Mouse (Mus musculus): ENCODE results near the gene Dolk. TPM values are rescaled to one million over a fixed set of nuclear protein-coding genes. Genes with fewer than 3 reads are reported as not detected.

Dolk gene
- polyA plus RNA-seq, 1 experiment from 2014 or later: 25.7 TPM

GRCm38 (mm10) chr2:30247681-30248080 lies 38.5 kb downstream of the Dolk start:
- no peak for ATAC-seq (ENCODE audit: low FRiP score)
- Histone ChIP-seq H3K27ac (ENCODE audit: low read depth, low read length) (no peak overlapping the region), H3K4me2 (no peak overlapping the region), H3K9ac (ENCODE audit: low read length) (no peak overlapping the region), H3K36me3 (ENCODE audit: control insufficient read depth, insufficient read depth, low read length) (peaks cover 6% of the 10 kb centered on the region), H3K27me3 (ENCODE audit: control insufficient read depth, insufficient read depth, low read length) (no peaks in the 10 kb centered on the region), H3K9me3 (ENCODE audit: control insufficient read depth, low read length) (no peaks in the 10 kb centered on the region), H3K4me3 (ENCODE audit: low read depth, low read length) (no peak overlapping the region), H3K4me1 (ENCODE audit: control insufficient read depth, insufficient read depth, low read length) (no peaks in the 10 kb centered on the region)
- no peak for DNase-seq (ENCODE audit: low spot score, missing footprints)
- 87% methylated on average over 4 of the region's 4 CpGs for WGBS

DNA sequence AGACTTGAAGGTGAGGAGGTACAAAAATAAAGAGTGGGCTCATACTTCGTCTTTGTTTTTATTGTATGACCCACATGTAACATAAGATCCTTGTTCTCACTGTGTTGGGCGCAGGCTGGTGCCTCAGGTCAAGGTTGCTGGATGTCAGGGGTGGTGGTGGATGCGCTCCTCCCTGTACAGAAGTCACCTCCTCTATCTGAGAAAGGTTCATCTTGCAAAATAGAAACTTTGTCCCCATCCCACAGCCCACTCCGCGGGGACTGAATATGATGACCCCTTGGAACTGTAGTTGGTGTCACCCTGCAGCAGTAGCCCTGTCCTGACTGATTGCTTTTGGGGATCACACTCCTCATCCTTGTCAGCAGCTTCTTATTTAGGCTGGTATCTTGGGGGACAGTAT lies 39.1 kb downstream of the Dolk start:
- Histone ChIP-seq H3K36me3 (ENCODE audit: control insufficient read depth, insufficient read depth, low read length) (peaks cover 6% of the 10 kb centered on the region), H3K4me2 (no peak overlapping the region), H3K4me1 (ENCODE audit: control insufficient read depth, insufficient read depth, low read length) (no peaks in the 10 kb centered on the region), H3K27ac (ENCODE audit: low read depth, low read length) (no peak overlapping the region), H3K4me3 (ENCODE audit: low read depth, low read length) (no peak overlapping the region), H3K27me3 (ENCODE audit: control insufficient read depth, insufficient read depth, low read length) (no peaks in the 10 kb centered on the region), H3K9ac (ENCODE audit: low read length) (no peak overlapping the region), H3K9me3 (ENCODE audit: control insufficient read depth, low read length) (no peaks in the 10 kb centered on the region)
- ATAC-seq (ENCODE audit: low FRiP score): no peak
- DNase-seq (ENCODE audit: low spot score, missing footprints): no peak
- 88% methylated on average over 5 of the region's 5 CpGs for WGBS

DNA sequence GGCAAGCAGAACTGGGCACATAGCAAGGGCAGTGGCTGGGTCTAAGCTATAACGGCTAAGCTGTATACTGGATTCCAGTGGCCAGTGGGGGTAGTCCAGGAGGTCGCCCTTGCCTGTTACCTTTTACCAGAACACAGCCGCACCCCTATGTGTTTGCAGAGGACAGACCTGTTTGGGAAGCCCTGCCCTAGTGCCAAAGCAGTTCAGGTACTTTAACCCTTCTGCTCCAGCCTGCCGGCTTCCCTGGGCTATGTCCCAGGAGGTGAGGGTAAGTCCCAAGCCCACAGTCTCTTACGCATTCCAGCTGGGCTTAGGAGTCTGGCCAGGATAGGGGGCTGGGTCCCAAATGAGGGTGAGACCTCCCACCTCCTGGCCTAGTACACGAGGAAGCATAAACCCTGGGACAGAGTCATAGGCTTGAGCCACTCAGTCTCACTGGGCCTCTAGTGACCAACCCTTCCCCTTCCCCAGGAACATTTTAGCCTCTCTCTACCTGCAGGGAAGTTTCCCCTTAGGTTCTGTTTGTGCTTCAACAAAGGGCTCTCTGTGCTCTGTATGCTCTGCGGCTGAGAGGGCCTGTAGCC lies 41.4 kb downstream of the Dolk start:
- Histone ChIP-seq H3K4me1 (ENCODE audit: control insufficient read depth, insufficient read depth, low read length) (no peaks in the 10 kb centered on the region), H3K36me3 (ENCODE audit: control insufficient read depth, insufficient read depth, low read length) (peaks cover 15% of the 10 kb centered on the region), H3K4me3 (ENCODE audit: low read depth, low read length) (no peak overlapping the region), H3K27me3 (ENCODE audit: control insufficient read depth, insufficient read depth, low read length) (no peaks in the 10 kb centered on the region), H3K9me3 (ENCODE audit: control insufficient read depth, low read length) (no peaks in the 10 kb centered on the region), H3K4me2 (no peak overlapping the region), H3K27ac (ENCODE audit: low read depth, low read length) (no peak overlapping the region), H3K9ac (ENCODE audit: low read length) (no peak overlapping the region)
- DNase-seq (ENCODE audit: low spot score, missing footprints) (no peak), ATAC-seq (ENCODE audit: low FRiP score) (no peak)
- WGBS: 80% methylated on average over 7 of the region's 7 CpGs

GRCm38 (mm10) chr2:30243391-30243790 lies 42.7 kb downstream of the Dolk start:
- Histone ChIP-seq H3K9ac (ENCODE audit: low read length) (no peak overlapping the region), H3K27me3 (ENCODE audit: control insufficient read depth, insufficient read depth, low read length) (no peaks in the 10 kb centered on the region), H3K9me3 (ENCODE audit: control insufficient read depth, low read length) (no peaks in the 10 kb centered on the region), H3K4me1 (ENCODE audit: control insufficient read depth, insufficient read depth, low read length) (peaks cover 9% of the 10 kb centered on the region), H3K4me2 (no peak overlapping the region), H3K27ac (ENCODE audit: low read depth, low read length) (no peak overlapping the region), H3K4me3 (ENCODE audit: low read depth, low read length) (no peak overlapping the region), H3K36me3 (ENCODE audit: control insufficient read depth, insufficient read depth, low read length) (peaks cover 15% of the 10 kb centered on the region)
- WGBS: 92% methylated on average over 4 of the region's 4 CpGs
- ATAC-seq (ENCODE audit: low FRiP score) (no peak), DNase-seq (ENCODE audit: low spot score, missing footprints) (no peak)

DNA sequence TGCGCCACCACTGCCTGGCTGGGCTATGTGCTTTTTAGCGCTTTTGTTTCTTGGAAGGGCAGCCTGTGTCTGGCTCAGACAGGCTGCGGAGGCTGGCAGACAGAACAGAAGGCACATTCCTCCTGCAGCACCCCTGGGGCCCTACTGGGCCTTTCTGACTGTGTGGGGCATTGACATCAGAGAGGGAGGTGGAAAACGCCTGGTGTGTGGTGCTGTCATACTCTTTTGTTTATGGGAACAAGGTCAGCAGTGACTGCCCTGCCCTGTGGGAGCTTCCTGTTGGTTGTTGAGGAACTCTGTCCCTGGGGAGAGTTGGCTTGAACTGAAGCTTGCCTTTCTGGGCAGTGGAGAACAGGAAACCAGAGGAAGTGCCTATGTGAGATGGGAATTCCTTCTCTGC lies 43.6 kb downstream of the Dolk start:
- WGBS: 64% methylated on average over 4 of the region's 4 CpGs
- Histone ChIP-seq H3K27ac (ENCODE audit: low read depth, low read length) (no peak overlapping the region), H3K9me3 (ENCODE audit: control insufficient read depth, low read length) (no peaks in the 10 kb centered on the region), H3K4me3 (ENCODE audit: low read depth, low read length) (no peak overlapping the region), H3K27me3 (ENCODE audit: control insufficient read depth, insufficient read depth, low read length) (no peaks in the 10 kb centered on the region), H3K9ac (ENCODE audit: low read length) (no peak overlapping the region), H3K36me3 (ENCODE audit: control insufficient read depth, insufficient read depth, low read length) (peaks cover 15% of the 10 kb centered on the region), H3K4me1 (ENCODE audit: control insufficient read depth, insufficient read depth, low read length) (peaks cover 10% of the 10 kb centered on the region), H3K4me2 (no peak overlapping the region)
- DNase-seq (ENCODE audit: low spot score, missing footprints): peak; percentile 80
- ATAC-seq (ENCODE audit: low FRiP score): no peak

DNA sequence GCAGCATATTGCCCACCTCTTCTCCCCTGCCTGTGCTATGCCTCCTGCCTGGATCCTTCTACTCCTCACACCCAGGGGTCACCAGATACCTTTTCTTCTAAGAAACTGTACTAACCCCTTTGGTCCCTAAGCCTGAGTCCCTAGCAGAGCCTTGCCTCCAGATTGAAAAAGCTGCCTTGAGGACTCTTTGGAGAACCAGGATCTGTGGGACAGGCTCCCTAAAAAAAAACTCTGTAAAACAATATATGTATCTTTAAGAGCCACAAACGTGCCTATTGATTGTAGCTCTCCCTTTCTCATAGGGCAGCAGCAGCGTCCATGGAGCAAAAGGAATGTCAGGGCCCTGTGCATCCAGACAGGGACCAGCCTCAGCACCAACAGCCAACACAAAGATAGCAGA lies 45.9 kb downstream of the Dolk start, which contains the start of gene Gm28035:
TSS of gene Gm28035 (plus strand) at position 301 of the 400 bp plus-strand sequence.
- DNase-seq (ENCODE audit: low spot score, missing footprints): no peak
- Histone ChIP-seq H3K36me3 (ENCODE audit: control insufficient read depth, insufficient read depth, low read length) (peaks cover 15% of the 10 kb centered on the region; the same call in 1 of the 2 replicates), H3K27ac (ENCODE audit: low read depth, low read length) (no peak within 1 kb of the TSS), H3K9ac (ENCODE audit: low read length) (0 out of 2 replicates have a peak within 1 kb of the TSS, but pooled peaks have one; percentile 7), H3K4me2 (no peak within 1 kb of the TSS), H3K4me1 (ENCODE audit: control insufficient read depth, insufficient read depth, low read length) (peaks cover 15% of the 10 kb centered on the region), H3K9me3 (ENCODE audit: control insufficient read depth, low read length) (no peaks in the 10 kb centered on the region), H3K27me3 (ENCODE audit: control insufficient read depth, insufficient read depth, low read length) (no peaks in the 10 kb centered on the region), H3K4me3 (ENCODE audit: low read depth, low read length) (no peak within 1 kb of the TSS)
- no peak for ATAC-seq (ENCODE audit: low FRiP score)
- 88% methylated on average over 2 of the region's 2 CpGs for WGBS

DNA sequence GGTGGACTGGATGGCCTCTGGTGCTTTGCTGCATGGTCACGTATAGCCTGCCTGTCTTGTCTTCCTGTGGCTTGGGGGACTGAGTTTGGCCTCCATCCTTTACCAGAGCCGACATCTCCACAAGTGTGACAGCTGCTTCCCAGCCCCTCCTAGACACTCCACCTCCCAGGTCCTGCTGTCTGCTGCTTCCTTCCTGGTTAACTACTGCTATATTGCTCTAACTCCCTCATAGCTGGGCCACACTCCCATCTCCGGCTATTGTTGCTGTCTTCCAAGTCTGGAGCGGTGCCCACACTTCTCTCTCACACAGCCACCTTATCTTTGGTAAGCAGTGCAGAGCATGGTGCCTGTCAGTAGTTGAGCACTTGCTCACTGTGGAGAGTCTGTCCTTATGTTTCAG lies 46.4 kb downstream of the Dolk start:
- no peak for ATAC-seq (ENCODE audit: low FRiP score)

DNA sequence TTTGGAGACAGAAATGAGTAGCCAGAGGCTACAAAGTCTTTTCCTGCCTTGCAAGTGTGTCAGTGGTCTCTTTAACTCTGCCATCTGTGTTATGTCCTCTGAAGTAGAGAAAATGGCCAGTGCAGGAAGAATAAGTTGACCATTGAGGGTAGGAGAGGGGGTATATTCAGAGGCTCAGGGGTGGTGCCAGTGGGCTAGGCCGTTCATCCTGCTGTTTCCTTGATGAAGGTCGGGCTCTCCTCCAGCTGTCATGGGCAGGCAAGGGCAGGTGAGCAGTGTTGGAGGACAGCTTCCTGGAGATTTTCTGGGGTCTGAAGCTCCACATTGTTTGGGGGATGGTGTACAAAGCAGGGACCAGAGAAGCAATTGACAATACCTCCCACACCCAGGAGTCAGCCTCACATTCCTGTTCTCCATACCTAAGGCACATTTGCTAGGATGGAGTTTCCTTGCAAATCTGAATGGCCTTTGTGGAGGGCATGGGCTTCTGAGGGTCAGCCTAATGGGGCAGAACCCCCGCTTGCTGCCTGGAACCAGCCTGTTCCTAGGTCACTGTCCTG lies 47.1 kb downstream of the Dolk start:
- ATAC-seq (ENCODE audit: low FRiP score): no peak
- 85% methylated on average over 3 of the region's 3 CpGs for WGBS
- no peak overlapping the region for H3K27ac ChIP-seq (ENCODE audit: low read depth, low read length)

More for the DNA sequence above, 46.4 kb downstream of the Dolk start:
- Histone ChIP-seq H3K4me2 (no peak overlapping the region), H3K36me3 (ENCODE audit: control insufficient read depth, insufficient read depth, low read length) (peaks cover 15% of the 10 kb centered on the region; the same call in 1 of the 2 replicates), H3K27ac (ENCODE audit: low read depth, low read length) (no peak overlapping the region), H3K4me3 (ENCODE audit: low read depth, low read length) (no peak overlapping the region), H3K4me1 (ENCODE audit: control insufficient read depth, insufficient read depth, low read length) (peaks cover 15% of the 10 kb centered on the region), H3K9me3 (ENCODE audit: control insufficient read depth, low read length) (no peaks in the 10 kb centered on the region), H3K27me3 (ENCODE audit: control insufficient read depth, insufficient read depth, low read length) (no peaks in the 10 kb centered on the region), H3K9ac (ENCODE audit: low read length) (no peak overlapping the region)
- WGBS: 92% methylated on average over 4 of the region's 4 CpGs
- no peak for DNase-seq (ENCODE audit: low spot score, missing footprints)

DNA sequence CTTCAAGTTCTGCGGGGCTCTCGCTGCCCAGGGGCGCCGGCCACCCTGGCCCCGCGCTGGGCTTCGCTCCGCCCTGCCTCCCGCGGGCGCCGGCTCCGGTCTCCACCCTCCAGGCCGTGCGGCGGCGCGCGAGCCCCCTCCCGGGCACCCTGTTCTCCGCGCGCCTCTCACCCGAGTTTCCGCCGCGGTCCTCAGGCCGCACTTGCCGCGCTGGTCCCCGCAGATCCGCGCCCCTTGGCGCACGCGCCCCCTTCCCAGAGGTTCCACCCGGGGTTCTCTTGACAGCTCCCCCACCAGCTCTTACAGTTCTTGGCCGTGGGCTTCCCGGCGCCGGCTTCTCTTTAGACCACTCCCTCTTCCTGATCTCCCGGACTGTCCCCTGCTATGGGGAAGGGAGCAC lies 48.3 kb downstream of the Dolk start:
- H3K9me3 ChIP-seq (ENCODE audit: control insufficient read depth, low read length): no peaks in the 10 kb centered on the region
- ATAC-seq (ENCODE audit: low FRiP score) (peak; percentile 92), DNase-seq (ENCODE audit: low spot score, missing footprints) (no peak)
- peak overlapping the region; percentile 72 for H3K4me2 ChIP-seq
- H3K27me3 ChIP-seq (ENCODE audit: control insufficient read depth, insufficient read depth, low read length): no peaks in the 10 kb centered on the region
- H3K4me3 ChIP-seq (ENCODE audit: low read depth, low read length): peak overlapping the region; percentile 58
- peak overlapping the region; percentile 68 for H3K27ac ChIP-seq (ENCODE audit: low read depth, low read length)
- WGBS: 2% methylated on average over 19 of the region's 42 CpGs
- peak overlapping the region; percentile 77 for H3K9ac ChIP-seq (ENCODE audit: low read length)
- peaks cover 9% of the 10 kb centered on the region; the same call in 1 of the 2 replicates for H3K36me3 ChIP-seq (ENCODE audit: control insufficient read depth, insufficient read depth, low read length)
- peaks cover 15% of the 10 kb centered on the region for H3K4me1 ChIP-seq (ENCODE audit: control insufficient read depth, insufficient read depth, low read length)

More for the DNA sequence above, 47.1 kb downstream of the Dolk start:
- Histone ChIP-seq H3K9me3 (ENCODE audit: control insufficient read depth, low read length) (no peaks in the 10 kb centered on the region), H3K36me3 (ENCODE audit: control insufficient read depth, insufficient read depth, low read length) (peaks cover 12% of the 10 kb centered on the region; the same call in 1 of the 2 replicates), H3K9ac (ENCODE audit: low read length) (peak overlapping the region; percentile 77), H3K4me2 (peak overlapping the region; percentile 72), H3K27me3 (ENCODE audit: control insufficient read depth, insufficient read depth, low read length) (no peaks in the 10 kb centered on the region), H3K4me1 (ENCODE audit: control insufficient read depth, insufficient read depth, low read length) (peaks cover 15% of the 10 kb centered on the region), H3K4me3 (ENCODE audit: low read depth, low read length) (peak overlapping the region; percentile 58)
- DNase-seq (ENCODE audit: low spot score, missing footprints): no peak

Data from midbrain, embryonic 11.5 days (tissue).